Mouse (Mus musculus) lung, adult 2 months (tissue): ENCODE data around the gene Kctd20.

Experiments
- CTCF ChIP-seq: fragments of 200-500 bp; IDR thresholded peaks from 2 replicates; pipeline ENCODE4 v1.5.1; 2011; ENCODE audit warnings: mild to moderate bottlenecking, low read length, control low read depth; ENCODE audit not compliant: insufficient read depth
- POLR2A ChIP-seq: fragments of 200-500 bp; IDR thresholded peaks from 2 replicates; pipeline ENCODE4 v1.6.1; 2011; ENCODE audit warnings: low read depth, mild to moderate bottlenecking, control low read depth, low read length, borderline replicate concordance; ENCODE audit errors: extremely low read depth

DNA sequence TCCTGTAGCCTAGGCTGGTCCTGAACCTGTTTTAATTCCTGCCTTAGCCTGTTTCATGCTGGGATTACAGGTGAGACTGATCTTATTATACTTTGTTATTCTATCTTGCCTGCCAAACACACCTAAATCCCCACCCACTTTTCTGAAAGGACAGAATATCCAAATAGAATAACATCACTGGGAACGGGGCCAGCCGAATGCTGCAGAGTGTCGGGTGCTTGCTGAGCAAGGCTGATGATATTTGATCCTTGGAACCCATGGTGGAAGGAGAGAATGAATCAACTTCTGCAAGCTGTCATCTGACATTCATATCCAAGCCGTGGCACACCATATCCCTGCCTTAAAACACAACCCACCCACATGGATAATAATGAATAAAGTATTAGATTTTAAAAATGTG lies 3.1 kb upstream of the Kctd20 start:
- TF ChIP-seq POLR2A (no peak), CTCF (no peak)
